Mouse (Mus musculus) brain, embryonic 14.5 days (tissue): ENCODE measurements around the gene Mllt10.

Source experiments
- CTCF ChIP-seq: fragments of 200-500 bp; IDR thresholded peaks from 2 replicates; pipeline ENCODE4 v1.5.1; 2012; ENCODE audit warnings: inconsistent platforms, mild to moderate bottlenecking, moderate library complexity, borderline replicate concordance; ENCODE audit not compliant: insufficient read depth, insufficient read length; ENCODE audit errors: extremely low read depth
- POLR2A ChIP-seq: fragments of 200-500 bp; IDR thresholded peaks from 2 replicates; pipeline ENCODE4 v1.6.1; 2012; ENCODE audit warnings: mild to moderate bottlenecking, inconsistent platforms, borderline replicate concordance; ENCODE audit not compliant: poor library complexity, insufficient read depth, insufficient read length, severe bottlenecking; ENCODE audit errors: extremely low read depth

DNA sequence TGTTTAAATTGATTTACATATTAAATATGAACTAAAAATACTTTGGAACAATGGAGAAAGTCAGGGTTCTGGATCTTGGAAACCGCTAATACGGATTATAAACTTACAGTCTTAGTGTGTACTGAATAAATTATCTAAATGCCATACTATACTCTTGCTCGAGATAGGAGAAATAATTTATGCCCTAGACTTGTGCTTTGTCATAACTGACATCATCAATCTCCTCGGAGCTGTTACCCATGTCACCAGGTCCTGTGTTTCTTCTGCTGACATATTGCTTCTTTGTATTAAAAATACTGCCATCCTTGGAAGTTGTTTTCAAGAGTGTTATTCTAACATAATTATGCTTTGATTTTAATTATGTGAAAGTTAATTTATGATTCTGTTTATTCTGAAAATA is 140.2 kb downstream of the Mllt10 start:
- TF ChIP-seq POLR2A (no peak), CTCF (no peak)
